Mouse (Mus musculus) myocyte (in vitro differentiated cells): ENCODE measurements around the gene Gm28308.

Experiments used
- CEBPB ChIP-seq: IDR thresholded peaks from 2 replicates; pipeline ENCODE4 v1.6.1; 2011; ENCODE audit warnings: mild to moderate bottlenecking, moderate library complexity; ENCODE audit not compliant: poor library complexity, insufficient read depth, severe bottlenecking
- E2F4 ChIP-seq: IDR thresholded peaks from one replicate; pipeline ENCODE4 v1.6.1; 2011; ENCODE audit warnings: mild to moderate bottlenecking, control low read depth, moderate library complexity; ENCODE audit not compliant: insufficient read depth
- MAX ChIP-seq: IDR thresholded peaks from one replicate; pipeline ENCODE4 v1.6.1; 2011; ENCODE audit warnings: low read depth, mild to moderate bottlenecking, control low read depth
- MYOD1 ChIP-seq, 3 experiments: IDR thresholded peaks; one replicate each; pipeline ENCODE4 v1.6.1; 2011; ENCODE audit warnings: control low read depth in 2 of 3, low read depth in 2 of 3, mild to moderate bottlenecking in 2 of 3, moderate library complexity in 1 of 3; ENCODE audit not compliant: insufficient read length in 2 of 3, control insufficient read depth in 1 of 3
- MYOG ChIP-seq, 3 experiments: IDR thresholded peaks; one replicate each; pipeline ENCODE4 v1.6.1; 2011; ENCODE audit warnings: control low read depth in 2 of 3, low read depth in 2 of 3, mild to moderate bottlenecking in 2 of 3; ENCODE audit not compliant: insufficient read length in 2 of 3, control insufficient read depth in 1 of 3, insufficient read depth in 1 of 3
- POLR2A ChIP-seq: IDR thresholded peaks from one replicate; pipeline ENCODE4 v1.6.1; 2011; ENCODE audit warnings: low read depth, mild to moderate bottlenecking, control low read depth, moderate library complexity; ENCODE audit not compliant: insufficient read length
- POLR2AphosphoS2 ChIP-seq: IDR thresholded peaks from one replicate; pipeline ENCODE4 v1.6.1; 2011; ENCODE audit warnings: low read depth, control low read depth; ENCODE audit not compliant: insufficient read length
- REST ChIP-seq: IDR thresholded peaks from one replicate; pipeline ENCODE4 v1.6.1; 2011; ENCODE audit warnings: mild to moderate bottlenecking, control low read depth, moderate library complexity; ENCODE audit not compliant: insufficient read depth, insufficient read length
- SRF ChIP-seq: IDR thresholded peaks from one replicate; pipeline ENCODE4 v1.6.1; 2011; ENCODE audit warnings: low read depth; ENCODE audit not compliant: control insufficient read depth, insufficient read length
- TCF12 ChIP-seq: IDR thresholded peaks from one replicate; pipeline ENCODE4 v1.6.1; 2011; ENCODE audit warnings: mild to moderate bottlenecking, control low read depth; ENCODE audit not compliant: poor library complexity, insufficient read depth, severe bottlenecking
- TCF3 ChIP-seq: IDR thresholded peaks from one replicate; pipeline ENCODE4 v1.6.1; 2011; ENCODE audit warnings: low read depth, control low read depth; ENCODE audit not compliant: insufficient read length
- USF1 ChIP-seq: IDR thresholded peaks from one replicate; pipeline ENCODE4 v1.6.1; 2011; ENCODE audit warnings: low read depth, mild to moderate bottlenecking, control low read depth, moderate library complexity

- TF ChIP-seq MAX (no peak), POLR2A (no peak), CEBPB (no peak), POLR2AphosphoS2 (no peak), E2F4 (no peak), TCF3 (no peak), MYOD1 (IDR thresholded peaks at IDR 0.05; ENCODE audit: control insufficient read depth in 1 of 3, insufficient read length in 2 of 3, low read depth in 2 of 3) (no peak), SRF (no peak), USF1 (no peak), MYOG (IDR thresholded peaks at IDR 0.05; ENCODE audit: control insufficient read depth in 1 of 3, insufficient read depth in 1 of 3, insufficient read length in 2 of 3, low read depth in 2 of 3) (no peak), REST (no peak), TCF12 (no peak)
Measured at GRCm38 (mm10) chr6:52153270-52153669, 59.9 kb downstream of the Gm28308 start.
